Mouse (Mus musculus) myocyte (in vitro differentiated cells): ENCODE measurements around the gene Dab1.

Experiments used
- CEBPB ChIP-seq: IDR thresholded peaks from 2 replicates; pipeline ENCODE4 v1.6.1; 2011; ENCODE audit warnings: mild to moderate bottlenecking, moderate library complexity; ENCODE audit not compliant: poor library complexity, insufficient read depth, severe bottlenecking
- MYOD1 ChIP-seq, 3 experiments: IDR thresholded peaks; one replicate each; pipeline ENCODE4 v1.6.1; 2011; ENCODE audit warnings: control low read depth in 2 of 3, low read depth in 2 of 3, mild to moderate bottlenecking in 2 of 3, moderate library complexity in 1 of 3; ENCODE audit not compliant: insufficient read length in 2 of 3, control insufficient read depth in 1 of 3
- MYOG ChIP-seq, 3 experiments: IDR thresholded peaks; one replicate each; pipeline ENCODE4 v1.6.1; 2011; ENCODE audit warnings: control low read depth in 2 of 3, low read depth in 2 of 3, mild to moderate bottlenecking in 2 of 3; ENCODE audit not compliant: insufficient read length in 2 of 3, control insufficient read depth in 1 of 3, insufficient read depth in 1 of 3
- POLR2A ChIP-seq: IDR thresholded peaks from one replicate; pipeline ENCODE4 v1.6.1; 2011; ENCODE audit warnings: low read depth, mild to moderate bottlenecking, control low read depth, moderate library complexity; ENCODE audit not compliant: insufficient read length
- POLR2AphosphoS2 ChIP-seq: IDR thresholded peaks from one replicate; pipeline ENCODE4 v1.6.1; 2011; ENCODE audit warnings: low read depth, control low read depth; ENCODE audit not compliant: insufficient read length
- TCF12 ChIP-seq: IDR thresholded peaks from one replicate; pipeline ENCODE4 v1.6.1; 2011; ENCODE audit warnings: mild to moderate bottlenecking, control low read depth; ENCODE audit not compliant: poor library complexity, insufficient read depth, severe bottlenecking
- USF1 ChIP-seq: IDR thresholded peaks from one replicate; pipeline ENCODE4 v1.6.1; 2011; ENCODE audit warnings: low read depth, mild to moderate bottlenecking, control low read depth, moderate library complexity

DNA sequence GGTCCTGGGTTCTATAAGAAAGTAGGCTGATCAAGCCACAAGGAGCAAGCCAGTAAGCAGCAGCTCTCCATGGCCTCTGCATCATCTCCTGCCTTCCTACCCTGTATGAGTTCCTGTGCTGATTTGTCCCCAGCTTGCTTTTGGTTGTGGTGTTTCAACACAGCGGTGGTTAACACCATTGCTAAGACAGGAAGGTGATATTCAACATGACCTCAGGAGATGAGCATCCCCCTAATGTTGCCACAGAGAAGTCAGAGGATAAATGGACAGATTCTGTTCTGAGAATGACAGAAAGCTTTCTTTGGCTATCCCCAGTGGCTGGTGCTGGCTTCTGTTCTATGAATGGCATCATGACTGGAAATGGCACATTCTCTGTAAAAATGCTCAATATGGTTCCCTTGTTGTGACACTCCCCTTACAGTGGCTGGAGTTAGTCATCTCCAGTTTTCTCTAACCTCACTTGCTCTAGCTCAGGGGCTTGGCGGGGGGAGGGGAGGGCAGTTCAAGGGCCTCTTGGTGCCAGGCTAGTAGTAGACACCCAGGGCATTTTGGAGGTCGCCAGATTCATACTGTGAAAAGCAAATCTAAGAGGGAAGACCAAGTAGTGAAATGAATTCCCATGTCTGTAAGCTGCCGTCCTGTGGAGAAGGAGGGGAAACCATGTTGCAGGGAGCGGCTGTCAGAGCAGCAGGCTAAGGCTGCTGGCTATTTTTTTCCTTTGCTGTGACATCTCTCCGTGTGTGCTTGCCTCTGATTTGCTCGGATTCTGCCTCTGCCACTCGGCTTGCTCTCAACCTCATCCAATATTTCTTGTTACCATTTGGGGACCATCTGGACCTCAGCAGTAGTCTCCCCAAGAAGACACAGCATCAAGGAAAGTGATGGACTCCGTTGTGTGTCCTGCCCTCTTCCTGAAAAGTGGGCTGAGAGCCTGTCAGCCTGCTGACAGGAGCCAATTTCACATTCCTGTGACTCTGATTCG lies 1086.8 kb downstream of the Dab1 start:
- TF ChIP-seq MYOD1 (IDR thresholded peaks at IDR 0.05; ENCODE audit: control insufficient read depth in 1 of 3, insufficient read length in 2 of 3, low read depth in 2 of 3) (no peak), POLR2A (no peak), CEBPB (no peak), TCF12 (no peak), MYOG (IDR thresholded peaks at IDR 0.05; ENCODE audit: control insufficient read depth in 1 of 3, insufficient read depth in 1 of 3, insufficient read length in 2 of 3, low read depth in 2 of 3) (no peak), POLR2AphosphoS2 (no peak), USF1 (no peak)
